Mouse (Mus musculus) liver, embryonic 12.5 days (tissue): Measurements from ENCODE around the gene Gm13697. TPM values are rescaled to one million over a fixed set of nuclear protein-coding genes. Genes with fewer than 3 reads are reported as not detected.
"Not testable (repeated sequence)": the region's sequence is repeated elsewhere in the genome, so short reads cannot be mapped to it uniquely, and the experiment has no call there.

Experiments used
- ATAC-seq: fragments of 200-750 bp; cut with Nextera tagmentation; 2 replicates; pipeline ENCODE4 v1.8.0; 2017; ENCODE audit warnings: moderate number of reproducible peaks, mild to moderate bottlenecking, moderate library complexity
- H3K27ac ChIP-seq: fragments of 300-500 bp; sonication (generic); 2 replicates; pipeline ENCODE4 v1.5.1; 2016; ENCODE audit warnings: mild to moderate bottlenecking
- H3K27me3 ChIP-seq: fragments of 300-500 bp; sonication (generic); replicated peaks from 2 replicates; pipeline ENCODE4 v1.6.1; 2016; ENCODE audit warnings: mild to moderate bottlenecking, moderate library complexity
- H3K36me3 ChIP-seq: fragments of 300-500 bp; sonication (generic); 2 replicates; pipeline ENCODE4 v1.6.1; 2016; ENCODE audit warnings: mild to moderate bottlenecking, moderate library complexity
- H3K4me1 ChIP-seq: fragments of 300-500 bp; sonication (generic); 2 replicates; pipeline ENCODE4 v1.6.1; 2016
- H3K4me2 ChIP-seq: fragments of 300-500 bp; sonication (generic); 2 replicates; pipeline ENCODE4 v1.6.1; 2016; ENCODE audit warnings: mild to moderate bottlenecking, moderate library complexity
- H3K4me3 ChIP-seq: fragments of 300-500 bp; sonication (generic); 2 replicates; pipeline ENCODE4 v1.5.1; 2016; ENCODE audit warnings: mild to moderate bottlenecking, moderate library complexity
- H3K9ac ChIP-seq: fragments of 300-500 bp; sonication (generic); 2 replicates; pipeline ENCODE4 v1.6.1; 2016; ENCODE audit warnings: mild to moderate bottlenecking, moderate library complexity
- H3K9me3 ChIP-seq: fragments of 300-500 bp; sonication (generic); replicated peaks from 2 replicates; pipeline ENCODE4 v1.6.1; 2016; ENCODE audit warnings: mild to moderate bottlenecking, moderate library complexity
- WGBS: fragments of 180-500 bp; shearing (Covaris S2); methylation state at CpG from one replicate; pipeline ENCODE4 v1.1.7; 2016; ENCODE audit not compliant: insufficient replicate concordance; 5-methylcytosine and 5-hydroxymethylcytosine counted together
- polyA plus RNA-seq: library from polyadenylated mRNA; unstranded; fragments of >200 nt; fragmentation: Nextera tagmentation; extraction: Ambion mirVana; gene quantifications from 2 replicates; pipeline ENCODE4 v1.2.1, GENCODE M21; 2016

Gene Gm13697
- polyA plus RNA-seq, 1 experiment from 2014 or later = not detected

DNA sequence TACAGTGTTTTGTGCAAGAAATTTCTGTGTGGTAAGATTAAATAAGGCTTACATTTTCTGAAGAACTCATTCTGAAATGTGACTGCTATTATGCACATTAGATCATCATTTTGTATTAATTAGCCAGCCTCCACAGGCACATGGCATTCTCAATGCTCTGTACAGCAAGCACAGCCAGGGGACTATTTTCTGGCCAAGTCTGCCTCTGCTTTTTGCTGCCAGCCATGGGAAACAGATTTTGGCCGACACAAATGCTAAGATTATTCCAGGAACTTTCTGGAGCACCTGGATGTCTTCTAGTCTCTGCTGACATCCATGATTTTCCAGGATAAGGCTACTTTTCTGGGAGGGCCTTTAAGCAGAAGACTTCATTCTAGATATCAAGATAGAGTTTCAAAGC lies 24.4 kb downstream of the Gm13697 start:
- 63% methylated on average over 1 of the region's 1 CpGs for WGBS
- Histone ChIP-seq H3K27ac (no peak overlapping the region), H3K4me1 (peaks cover 6% of the 10 kb centered on the region), H3K4me3 (no peak overlapping the region), H3K27me3 (no peaks in the 10 kb centered on the region), H3K9me3 (no peaks in the 10 kb centered on the region), H3K36me3 (no peaks in the 10 kb centered on the region), H3K9ac (no peak overlapping the region), H3K4me2 (no peak overlapping the region)
- no peak for ATAC-seq

DNA sequence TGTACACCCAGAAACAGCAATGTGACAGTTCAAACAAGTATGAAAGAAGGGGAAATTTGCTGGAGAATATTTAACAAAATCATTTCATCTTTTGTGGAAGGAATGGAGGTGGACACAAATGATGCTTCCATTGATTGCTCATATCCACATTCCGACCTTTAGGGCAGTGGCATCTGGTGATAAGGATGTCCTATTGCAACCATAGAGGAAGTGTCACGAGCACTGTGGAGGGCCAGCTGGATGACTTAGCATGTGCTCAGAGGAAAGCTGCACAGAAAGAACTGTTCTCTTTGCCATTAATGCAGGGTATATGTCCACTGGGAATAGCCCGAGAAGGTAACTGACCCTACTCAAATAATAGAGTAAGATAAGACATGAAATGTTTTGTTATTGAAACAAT lies 25.3 kb downstream of the Gm13697 start:
- Histone ChIP-seq H3K9me3 (no peaks in the 10 kb centered on the region), H3K4me3 (no peak overlapping the region), H3K36me3 (no peaks in the 10 kb centered on the region), H3K4me1 (peaks cover 6% of the 10 kb centered on the region), H3K27me3 (no peaks in the 10 kb centered on the region), H3K9ac (no peak overlapping the region), H3K4me2 (no peak overlapping the region), H3K27ac (no peak overlapping the region)
- 18% methylated on average over 3 of the region's 3 CpGs for WGBS
- ATAC-seq = no peak

- Histone ChIP-seq H3K4me2 (no peak overlapping the region), H3K36me3 (no peaks in the 10 kb centered on the region), H3K4me3 (no peak overlapping the region), H3K27ac (no peak overlapping the region), H3K27me3 (no peaks in the 10 kb centered on the region), H3K4me1 (peaks cover 21% of the 10 kb centered on the region), H3K9ac (no peak overlapping the region), H3K9me3 (no peaks in the 10 kb centered on the region)
- no peak for ATAC-seq
- WGBS = 62% methylated on average over 6 of the region's 6 CpGs
Measured at GRCm38 (mm10) chr2:84014572-84014971, 30.0 kb downstream of the Gm13697 start.

- not testable (repeated sequence) for H3K9me3 ChIP-seq, H3K4me3 ChIP-seq, H3K4me2 ChIP-seq, ATAC-seq, H3K9ac ChIP-seq, H3K27ac ChIP-seq, H3K27me3 ChIP-seq, H3K36me3 ChIP-seq
- 68% methylated on average over 5 of the region's 5 CpGs for WGBS
- peaks cover 23% of the 10 kb centered on the region for H3K4me1 ChIP-seq
Measured at GRCm38 (mm10) chr2:84016291-84016690, 31.7 kb downstream of the Gm13697 start.

DNA sequence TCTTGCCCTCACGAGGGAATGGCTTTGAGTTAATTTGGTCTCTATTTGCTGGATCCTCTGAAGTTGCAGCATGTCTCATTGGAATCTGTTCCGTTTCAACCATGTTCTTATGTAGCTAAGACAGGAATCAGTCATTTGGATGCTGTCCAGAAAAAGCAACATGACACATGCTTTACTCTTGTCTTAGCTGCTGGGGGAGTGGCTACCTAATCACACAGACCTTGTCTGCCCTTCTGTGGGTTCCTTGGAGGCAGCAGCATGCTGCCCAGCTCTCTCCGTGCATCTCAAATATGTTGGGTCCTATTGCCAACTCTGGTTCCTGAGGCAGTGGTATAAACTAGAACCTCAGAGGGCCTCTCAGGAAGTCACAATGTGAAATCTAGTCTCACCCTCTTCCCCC lies 33.8 kb downstream of the Gm13697 start:
- no peak overlapping the region for H3K4me3 ChIP-seq
- H3K9ac ChIP-seq = no peak overlapping the region
- WGBS = 41% methylated on average over 3 of the region's 3 CpGs
- H3K27ac ChIP-seq = 0 out of 2 replicates have a peak overlapping the region, but pooled peaks have one; percentile 14
- peaks cover 26% of the 10 kb centered on the region for H3K4me1 ChIP-seq
- no peaks in the 10 kb centered on the region for H3K27me3 ChIP-seq
- no peaks in the 10 kb centered on the region for H3K36me3 ChIP-seq
- no peaks in the 10 kb centered on the region for H3K9me3 ChIP-seq
- H3K4me2 ChIP-seq = no peak overlapping the region
- ATAC-seq = no peak

DNA sequence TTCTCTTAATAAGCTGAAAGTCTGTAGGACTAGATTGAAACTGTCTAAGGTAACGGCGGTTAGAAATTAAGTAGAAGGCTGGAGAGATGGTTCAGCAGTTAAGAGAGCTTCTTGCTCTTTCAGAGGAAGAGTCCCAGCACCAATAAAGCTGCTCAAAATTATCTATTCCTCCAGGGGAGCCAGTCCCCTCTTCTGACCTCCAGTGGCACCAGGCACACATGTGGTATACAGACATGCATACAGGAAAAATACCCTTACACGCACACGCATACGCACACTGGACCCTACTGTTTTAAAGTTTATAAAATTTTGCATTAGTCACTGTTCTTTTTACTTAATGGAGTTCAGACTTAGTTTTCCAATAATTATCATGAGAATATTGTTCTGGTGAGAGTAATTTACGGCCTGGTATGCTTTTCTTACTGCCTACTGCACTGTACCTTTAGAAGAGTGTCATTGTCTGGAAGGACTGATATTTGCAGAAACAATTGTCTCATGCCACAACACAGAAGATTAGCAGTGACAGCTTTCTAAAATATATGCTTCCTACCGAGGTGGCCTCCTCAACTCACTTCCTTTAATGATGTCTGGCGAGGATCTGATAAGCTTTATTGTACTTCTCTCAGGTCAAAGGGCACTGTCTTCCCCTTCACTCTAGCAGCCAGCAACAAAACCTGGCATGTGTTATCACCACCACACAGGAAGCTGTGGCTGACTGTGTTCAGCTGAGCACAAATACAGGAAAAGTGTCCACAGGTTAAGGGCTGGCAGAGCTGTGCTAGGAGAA lies 35.2 kb downstream of the Gm13697 start:
- WGBS = 19% methylated on average over 8 of the region's 8 CpGs
- Histone ChIP-seq H3K4me1 (peaks cover 26% of the 10 kb centered on the region), H3K36me3 (no peaks in the 10 kb centered on the region), H3K4me2 (peak overlapping the region; percentile 7; the same call in 1 of the 2 replicates), H3K27me3 (no peaks in the 10 kb centered on the region), H3K9ac (no peak overlapping the region), H3K4me3 (no peak overlapping the region), H3K9me3 (no peaks in the 10 kb centered on the region), H3K27ac (peak overlapping the region; percentile 53)
- ATAC-seq = peak; percentile 80

- Histone ChIP-seq H3K27me3 (no peaks in the 10 kb centered on the region), H3K36me3 (no peaks in the 10 kb centered on the region), H3K27ac (no peak overlapping the region), H3K4me2 (no peak overlapping the region), H3K9me3 (no peaks in the 10 kb centered on the region), H3K4me3 (no peak overlapping the region), H3K4me1 (peaks cover 26% of the 10 kb centered on the region), H3K9ac (no peak overlapping the region)
- WGBS = 40% methylated on average over 2 of the region's 2 CpGs
- no peak for ATAC-seq
Measured at GRCm38 (mm10) chr2:84021930-84022329, 37.4 kb downstream of the Gm13697 start.

DNA sequence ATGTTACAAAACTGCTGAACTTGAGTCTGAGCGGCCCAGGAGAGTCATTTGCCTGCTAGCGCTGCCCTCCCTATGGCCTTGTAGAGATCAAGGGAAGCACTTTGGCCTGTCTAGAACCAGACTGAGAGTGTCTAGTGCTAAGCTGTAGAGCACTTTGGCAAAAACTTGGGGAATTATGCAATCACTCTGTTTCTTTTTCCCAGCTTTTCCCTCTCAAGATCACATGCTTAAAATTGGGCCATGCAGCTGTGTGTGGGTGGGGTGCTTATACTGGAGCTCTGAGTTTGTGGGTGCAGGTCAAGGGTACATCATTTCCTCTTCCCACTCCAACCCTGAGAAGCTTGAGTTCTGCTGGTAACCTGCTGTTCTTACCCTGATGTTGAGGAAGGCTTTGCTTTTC lies 38.4 kb downstream of the Gm13697 start:
- no peak for ATAC-seq
- Histone ChIP-seq H3K4me2 (no peak overlapping the region), H3K9ac (no peak overlapping the region; the same call in 1 of the 2 replicates), H3K27ac (no peak overlapping the region), H3K9me3 (no peaks in the 10 kb centered on the region), H3K27me3 (no peaks in the 10 kb centered on the region), H3K4me3 (no peak overlapping the region), H3K4me1 (peaks cover 24% of the 10 kb centered on the region), H3K36me3 (no peaks in the 10 kb centered on the region)
- WGBS = 81% methylated on average over 2 of the region's 2 CpGs

GRCm38 (mm10) chr2:84023319-84023718 lies 38.8 kb downstream of the Gm13697 start:
- no peaks in the 10 kb centered on the region for H3K9me3 ChIP-seq
- no peak for ATAC-seq
- 75% methylated on average over 2 of the region's 2 CpGs for WGBS

DNA sequence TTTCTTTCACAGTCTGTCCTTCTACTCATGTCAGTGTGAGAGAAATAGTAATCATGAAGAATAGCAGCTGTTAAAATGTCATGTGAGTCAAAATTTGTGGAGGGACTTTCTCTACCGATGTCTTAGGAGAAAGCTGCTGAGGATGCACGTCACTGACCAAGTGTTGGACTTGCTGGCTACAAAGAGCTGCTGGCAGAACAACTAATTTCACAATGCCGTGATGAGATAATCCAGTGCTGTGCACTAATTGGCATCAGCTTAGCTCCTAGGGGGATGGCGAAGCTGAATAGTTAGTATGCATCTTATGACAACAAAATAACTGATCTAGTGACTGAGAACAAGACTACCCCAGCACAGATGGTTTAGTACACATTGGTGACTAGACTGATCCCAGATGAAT lies 40.7 kb downstream of the Gm13697 start:
- Histone ChIP-seq H3K4me1 (peaks cover 3% of the 10 kb centered on the region; the same call in 1 of the 2 replicates), H3K9me3 (no peaks in the 10 kb centered on the region), H3K27ac (no peak overlapping the region), H3K9ac (no peak overlapping the region), H3K4me2 (no peak overlapping the region), H3K36me3 (no peaks in the 10 kb centered on the region), H3K4me3 (no peak overlapping the region), H3K27me3 (no peaks in the 10 kb centered on the region)
- WGBS = 70% methylated on average over 4 of the region's 4 CpGs
- no peak for ATAC-seq

More at GRCm38 (mm10) chr2:84023319-84023718, 38.8 kb downstream of the Gm13697 start:
- Histone ChIP-seq H3K4me3 (no peak overlapping the region), H3K4me1 (peaks cover 20% of the 10 kb centered on the region), H3K36me3 (no peaks in the 10 kb centered on the region), H3K9ac (no peak overlapping the region), H3K27me3 (no peaks in the 10 kb centered on the region), H3K4me2 (no peak overlapping the region), H3K27ac (no peak overlapping the region)

GRCm38 (mm10) chr2:84032505-84032904 lies 48.0 kb downstream of the Gm13697 start:
- no peak overlapping the region for H3K9ac ChIP-seq
- no peaks in the 10 kb centered on the region for H3K4me1 ChIP-seq
- H3K36me3 ChIP-seq = no peaks in the 10 kb centered on the region
- no peaks in the 10 kb centered on the region for H3K27me3 ChIP-seq
- ATAC-seq = no peak
- 69% methylated on average over 2 of the region's 2 CpGs for WGBS
- no peak overlapping the region for H3K4me2 ChIP-seq
- no peaks in the 10 kb centered on the region for H3K9me3 ChIP-seq
- H3K27ac ChIP-seq = no peak overlapping the region
- H3K4me3 ChIP-seq = no peak overlapping the region

DNA sequence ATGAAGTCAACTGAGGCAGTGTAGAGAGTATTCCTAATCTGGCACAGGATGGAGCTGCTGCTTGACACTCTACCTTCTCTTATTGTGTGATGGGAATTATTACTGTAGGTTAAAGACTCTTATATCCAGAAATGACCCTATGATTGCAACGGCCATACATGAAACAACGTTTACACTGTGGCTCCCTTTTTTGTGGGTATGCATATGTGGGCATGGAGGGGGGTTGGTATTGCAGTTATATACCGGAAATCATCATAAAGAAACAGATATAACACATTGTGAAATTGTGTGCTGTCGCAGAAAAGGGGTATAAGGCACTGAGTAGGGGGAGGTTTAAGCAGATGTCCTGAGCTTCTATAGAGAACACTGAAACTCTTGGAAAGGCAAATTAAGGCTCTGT lies 51.5 kb downstream of the Gm13697 start:
- no peaks in the 10 kb centered on the region for H3K36me3 ChIP-seq
- WGBS = 76% methylated on average over 4 of the region's 4 CpGs
- no peak for ATAC-seq

More for the DNA sequence above, 51.5 kb downstream of the Gm13697 start:
- Histone ChIP-seq H3K27me3 (no peaks in the 10 kb centered on the region), H3K4me3 (no peak overlapping the region), H3K9me3 (no peaks in the 10 kb centered on the region), H3K4me2 (no peak overlapping the region), H3K4me1 (no peaks in the 10 kb centered on the region), H3K27ac (no peak overlapping the region), H3K9ac (no peak overlapping the region)
